Mouse (Mus musculus) layer of hippocampus, postnatal 14 days (tissue): ENCODE data around the gene Smad9. TPM values are rescaled to one million over a fixed set of nuclear protein-coding genes. Genes with fewer than 3 reads are reported as not detected.
"Not testable (repeated sequence)": the region's sequence is repeated elsewhere in the genome, so short reads cannot be mapped to it uniquely, and the experiment has no call there.

Experiments used
- DNase-seq, 2 experiments: peaks; one replicate each; pipeline ENCODE4 v3.0.0; 2021 to 2022; ENCODE audit warnings: low spot score in 2 of 2, mixed read lengths in 1 of 2
- total RNA-seq, 2 experiments: library from RNA; stranded (reverse); gene quantifications; 2 replicates each; pipeline ENCODE4 v1.2.3; 2021

Gene Smad9
- total RNA-seq, 2 experiments from 2014 or later, result 5.4 to 5.7 TPM

DNA sequence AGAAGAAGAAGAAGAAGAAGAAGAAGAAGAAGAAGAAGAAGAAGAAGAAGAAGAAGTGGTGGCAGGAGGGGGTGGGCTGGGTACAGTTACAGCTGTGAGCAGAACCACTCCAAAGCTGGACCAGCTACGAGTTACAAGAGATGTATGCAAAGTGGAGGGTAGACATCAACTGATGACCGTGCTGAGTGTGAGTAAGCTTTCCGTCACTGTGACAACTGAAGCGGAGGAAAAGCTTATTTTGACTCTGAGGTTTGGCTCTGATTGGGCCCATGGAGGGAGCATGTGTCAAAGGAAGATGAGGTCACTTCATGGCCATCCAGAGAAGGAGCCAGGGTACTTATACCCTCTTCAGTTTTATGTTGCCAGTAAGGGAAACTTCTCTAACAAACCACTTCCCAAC, 2.0 kb upstream of the Smad9 start:
- no peak for DNase-seq

DNA sequence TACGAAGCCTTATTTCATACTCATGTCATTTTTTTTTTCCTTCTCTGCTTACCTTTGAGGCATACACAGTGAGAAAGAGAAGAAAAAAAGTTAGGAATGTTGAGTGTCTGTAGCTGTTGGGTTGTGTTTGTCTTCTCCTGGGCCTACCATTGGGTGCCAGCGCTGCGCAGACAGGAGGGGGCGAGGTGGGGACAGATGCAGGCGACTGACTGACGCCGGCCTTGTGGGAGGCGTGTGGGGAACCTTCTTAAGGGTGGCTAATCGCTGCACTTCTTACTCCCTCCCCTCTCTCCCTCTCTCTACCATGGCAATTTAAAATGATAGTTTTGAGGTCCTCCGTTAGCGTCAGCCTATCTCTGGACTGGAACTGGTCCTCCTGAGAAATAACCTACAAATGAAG, 676 bp downstream of the Smad9 start:
- peak; percentile 17 to 20 for DNase-seq

DNA sequence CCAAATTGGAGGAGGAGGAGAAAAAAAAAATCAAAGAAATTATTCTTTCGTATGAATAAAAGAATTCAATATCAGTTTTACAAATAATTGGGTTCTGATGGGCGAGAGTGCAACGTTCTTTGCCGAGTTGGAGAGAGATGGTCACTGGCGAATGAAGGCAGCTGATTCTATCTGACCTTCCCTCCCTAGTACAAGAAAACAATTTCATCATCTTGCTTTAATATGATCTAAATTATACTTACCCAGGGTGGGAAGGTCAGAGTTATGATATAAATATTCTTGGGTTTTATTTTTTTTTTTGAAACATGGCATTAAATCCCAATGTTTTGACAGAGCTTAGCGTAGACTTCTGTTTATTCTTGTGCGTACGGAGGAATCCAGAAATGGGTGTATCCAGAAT, 2.1 kb downstream of the Smad9 start:
- no peak for DNase-seq

DNA sequence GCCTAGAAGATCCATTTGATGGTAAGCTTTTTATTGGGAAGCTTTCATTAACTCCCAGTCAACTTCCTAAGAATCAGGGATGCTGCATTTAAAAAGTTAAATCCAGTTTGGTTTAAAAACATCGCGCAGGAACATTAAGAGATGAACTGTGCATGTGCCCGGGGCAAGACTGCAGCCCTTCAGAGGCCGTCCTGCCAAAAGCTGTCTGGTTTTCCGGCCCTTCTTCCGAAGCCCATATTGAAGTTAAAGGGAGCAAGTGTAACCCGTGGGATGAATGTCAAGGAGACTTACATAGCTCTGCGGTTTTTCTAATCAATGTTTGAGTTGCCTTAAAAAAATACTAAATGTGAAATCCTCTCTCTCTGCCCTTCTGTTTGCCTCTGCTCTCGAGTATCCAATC, 3.8 kb downstream of the Smad9 start:
- DNase-seq, result no peak

DNA sequence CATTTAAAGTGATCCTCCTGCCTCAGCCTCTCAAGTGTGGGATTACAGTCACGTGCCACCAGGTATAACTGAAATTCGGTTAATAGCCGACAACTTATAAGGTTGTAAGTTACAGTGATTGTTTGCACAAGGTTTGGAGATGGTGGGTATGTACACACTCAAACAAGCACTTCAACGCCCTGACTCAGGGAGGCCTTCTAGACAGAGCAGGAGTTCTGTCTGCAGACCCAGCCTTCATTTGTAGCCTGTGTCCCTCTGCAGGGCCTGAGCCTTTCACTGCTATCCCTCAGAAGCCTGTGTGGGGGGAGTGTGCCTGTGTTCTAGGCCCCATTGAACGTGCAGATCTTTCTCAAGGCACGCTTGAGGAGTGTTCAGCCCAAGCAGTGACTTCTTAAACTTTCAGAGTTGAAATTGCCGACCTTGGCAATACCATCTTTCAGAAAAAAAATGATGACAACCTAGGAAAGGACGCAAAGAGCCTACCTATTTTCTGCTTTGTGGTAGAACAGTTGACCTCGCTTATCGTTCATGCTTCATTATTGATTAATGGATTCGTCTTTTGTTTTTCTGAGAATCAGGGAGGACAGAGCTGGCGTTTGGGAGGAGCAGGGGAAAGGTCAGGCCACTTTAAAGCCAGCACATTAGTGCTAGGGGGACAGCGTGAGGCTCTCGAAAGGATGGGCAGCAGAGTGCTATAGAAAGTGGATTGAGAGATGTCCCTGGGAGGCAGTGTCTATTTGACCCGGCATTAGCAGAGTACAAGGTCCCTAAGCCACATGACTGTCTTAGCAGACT, 5.1 kb downstream of the Smad9 start:
- no peak for DNase-seq

DNA sequence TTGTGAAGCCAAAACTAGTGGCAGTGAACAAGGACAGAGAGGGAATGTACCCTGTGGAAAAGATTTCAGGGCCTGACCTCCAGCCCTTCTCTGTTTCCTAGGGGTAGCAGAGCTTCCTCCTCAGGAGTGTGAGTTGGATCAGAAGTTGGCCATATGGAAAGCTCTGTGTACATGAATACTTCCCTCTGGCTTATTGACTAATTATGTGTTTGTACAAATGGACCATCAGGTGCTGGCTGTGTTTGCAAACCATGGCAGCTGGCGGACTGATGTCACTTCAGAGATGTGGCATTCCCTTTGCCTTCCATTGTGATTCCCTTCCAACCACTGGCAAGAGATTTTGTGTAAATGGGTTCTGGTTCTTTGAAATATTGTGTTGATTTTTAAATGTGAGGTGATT, 5.9 kb downstream of the Smad9 start:
- peak in 1 of 2 experiments; percentile 26 for DNase-seq

DNA sequence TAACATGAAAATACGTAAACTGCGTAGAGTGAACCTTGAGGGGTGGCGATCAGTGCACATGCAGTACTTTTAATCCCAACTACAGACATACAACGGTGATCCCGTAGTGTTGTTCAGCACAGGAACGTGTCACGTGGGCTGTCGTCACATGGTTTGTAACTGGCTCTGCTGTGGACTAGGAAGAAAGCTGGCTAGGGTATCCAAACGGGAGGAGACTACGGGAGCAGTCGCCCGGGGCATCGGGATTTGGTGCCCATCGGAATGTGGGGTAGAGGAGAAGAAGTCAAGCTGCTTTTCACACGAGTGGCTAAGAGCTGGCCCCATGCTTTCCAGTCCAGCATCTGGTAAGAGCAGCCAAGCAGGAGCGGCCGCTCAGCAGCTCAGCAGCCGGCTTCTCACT, 9.0 kb downstream of the Smad9 start:
- DNase-seq, result peak; percentile 16 to 52

DNA sequence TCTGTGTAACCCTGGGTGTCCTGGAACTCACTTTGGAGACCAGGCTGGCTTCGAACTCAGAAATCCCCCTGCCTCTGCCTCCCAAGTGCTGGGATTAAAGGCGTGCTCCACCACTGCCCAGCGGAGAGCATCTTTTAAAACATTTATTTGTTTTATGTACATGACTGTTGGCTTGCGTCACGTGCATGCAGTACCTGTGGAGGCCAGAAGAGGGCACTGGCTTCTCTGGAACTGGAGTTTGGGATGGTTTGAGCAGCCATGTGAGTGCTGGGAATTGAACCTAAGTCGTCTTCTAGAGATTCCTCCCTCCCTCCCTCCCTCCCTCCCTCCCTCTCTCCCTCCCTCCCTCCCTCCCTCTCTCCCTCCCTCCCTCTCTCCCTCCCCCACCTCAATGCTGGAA, 10.1 kb downstream of the Smad9 start:
- DNase-seq, result not testable (repeated sequence)

DNA sequence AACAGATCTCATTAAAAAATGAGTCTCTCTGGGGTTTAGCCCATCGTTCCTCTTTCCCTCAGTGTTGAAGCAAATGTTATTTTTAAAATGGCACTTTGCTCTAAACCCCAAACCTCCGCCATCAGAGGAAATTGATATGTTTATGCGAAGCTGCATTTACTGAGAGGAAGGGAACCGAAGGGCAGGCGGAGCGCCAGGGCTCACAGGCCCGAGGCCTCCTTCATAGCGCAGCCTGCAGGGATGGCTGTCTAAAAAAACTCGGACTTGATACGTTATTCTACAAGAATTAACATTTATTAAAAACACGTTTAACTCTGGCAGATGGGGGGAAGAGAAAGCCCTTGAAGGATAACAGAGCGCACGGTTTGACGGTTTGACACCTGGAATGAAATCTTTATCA, 10.7 kb downstream of the Smad9 start:
- no peak for DNase-seq

DNA sequence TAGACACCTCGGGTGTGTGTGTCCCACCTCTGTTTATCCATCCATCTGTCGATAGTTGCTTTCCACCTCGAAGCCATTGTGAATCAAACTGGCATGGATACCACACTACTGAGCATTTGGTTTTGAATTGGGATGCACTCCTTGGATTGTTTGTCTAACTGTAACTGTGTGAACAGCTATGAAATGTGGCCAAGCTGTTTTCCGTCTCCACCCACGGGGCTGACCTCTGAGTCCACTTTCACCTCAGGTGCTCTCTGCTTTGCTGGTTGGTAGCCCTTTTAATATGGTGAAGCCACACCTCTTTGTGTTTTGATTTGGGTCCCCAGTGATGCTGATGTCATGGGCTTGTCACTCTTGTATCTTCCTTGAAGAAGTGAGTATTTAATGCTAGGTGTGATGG, 11.4 kb downstream of the Smad9 start:
- DNase-seq, result no peak

DNA sequence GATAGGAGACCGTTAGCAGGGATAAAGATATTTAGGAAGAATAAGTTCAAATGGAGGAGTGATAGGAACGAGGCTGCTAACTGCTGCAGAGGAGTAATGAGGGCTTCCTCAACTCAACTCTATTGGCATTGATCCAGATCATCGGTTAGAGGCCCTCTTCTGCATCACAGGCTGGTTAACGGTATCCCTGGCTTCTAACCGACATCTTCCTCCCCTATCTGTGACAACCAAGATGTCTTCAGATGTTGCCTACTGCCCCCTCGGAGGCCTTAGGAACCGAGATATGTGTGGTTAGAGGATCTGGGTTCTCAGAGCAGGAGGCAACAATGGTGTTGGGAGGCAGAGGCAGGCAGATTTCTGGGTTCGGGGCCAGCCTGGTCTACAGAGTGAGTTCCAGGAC, 13.2 kb downstream of the Smad9 start:
- DNase-seq, result no peak

DNA sequence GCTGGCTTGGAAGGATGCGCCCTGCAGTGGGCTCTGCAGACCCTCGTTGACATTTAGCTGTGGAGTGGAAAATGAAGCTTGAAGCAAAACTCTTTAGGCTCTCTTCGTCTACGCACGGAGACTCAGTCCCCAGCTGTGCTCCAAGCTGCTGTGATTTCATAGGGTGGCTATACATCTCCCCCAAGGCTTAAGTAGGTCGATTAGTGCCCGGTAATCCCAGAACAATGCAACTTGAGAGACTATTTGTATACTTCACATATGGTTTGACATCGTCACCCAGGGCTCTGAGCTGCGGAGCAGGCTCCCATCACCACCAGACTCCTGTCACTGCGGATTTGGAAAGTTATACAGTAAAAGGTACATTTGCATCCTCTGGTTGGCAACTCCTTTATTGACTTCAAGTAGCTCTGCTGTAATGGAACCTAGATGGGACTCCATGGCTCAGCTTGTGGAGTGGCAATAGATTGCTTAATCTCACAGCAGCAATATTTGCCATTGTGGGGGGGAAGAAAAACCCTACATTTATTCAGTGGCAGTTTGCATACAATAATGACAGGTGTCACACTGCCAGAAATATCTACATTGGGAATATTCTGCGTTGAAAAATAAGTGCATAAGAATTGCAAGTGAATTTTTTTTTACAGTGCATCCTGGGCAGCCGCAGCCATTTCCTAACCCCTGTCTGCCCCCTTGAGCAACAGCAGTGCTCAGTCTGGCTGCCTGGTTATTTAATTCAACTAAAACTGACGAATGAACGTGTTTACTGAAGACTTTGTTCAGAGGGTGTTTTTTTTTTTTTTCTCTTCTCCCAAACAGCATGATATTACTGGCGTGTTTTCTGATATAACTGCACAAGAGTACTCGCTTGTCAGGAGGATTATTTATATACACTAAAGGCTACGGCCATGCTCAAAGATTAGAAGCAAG, 14.2 kb downstream of the Smad9 start:
- DNase-seq, result no peak

DNA sequence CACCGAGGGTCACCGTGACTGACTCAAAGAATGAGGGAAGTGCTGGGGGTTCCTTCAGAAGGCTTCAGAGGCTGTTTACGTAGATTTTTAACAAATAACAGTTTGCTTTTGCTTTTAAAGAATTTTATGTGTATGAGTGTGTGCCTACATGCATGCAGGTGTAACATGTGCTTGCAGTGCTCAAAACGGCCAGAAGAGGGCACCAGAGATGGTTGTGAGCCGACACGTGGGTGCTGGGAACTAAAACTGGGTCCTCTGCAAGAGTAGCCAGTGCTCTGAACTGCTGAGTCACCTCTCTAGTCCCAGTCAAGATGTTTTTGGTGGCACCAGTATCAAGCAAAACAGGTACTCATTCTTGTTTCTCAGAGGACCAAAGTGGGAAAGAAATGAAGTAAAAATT, 18.2 kb downstream of the Smad9 start:
- no peak for DNase-seq

DNA sequence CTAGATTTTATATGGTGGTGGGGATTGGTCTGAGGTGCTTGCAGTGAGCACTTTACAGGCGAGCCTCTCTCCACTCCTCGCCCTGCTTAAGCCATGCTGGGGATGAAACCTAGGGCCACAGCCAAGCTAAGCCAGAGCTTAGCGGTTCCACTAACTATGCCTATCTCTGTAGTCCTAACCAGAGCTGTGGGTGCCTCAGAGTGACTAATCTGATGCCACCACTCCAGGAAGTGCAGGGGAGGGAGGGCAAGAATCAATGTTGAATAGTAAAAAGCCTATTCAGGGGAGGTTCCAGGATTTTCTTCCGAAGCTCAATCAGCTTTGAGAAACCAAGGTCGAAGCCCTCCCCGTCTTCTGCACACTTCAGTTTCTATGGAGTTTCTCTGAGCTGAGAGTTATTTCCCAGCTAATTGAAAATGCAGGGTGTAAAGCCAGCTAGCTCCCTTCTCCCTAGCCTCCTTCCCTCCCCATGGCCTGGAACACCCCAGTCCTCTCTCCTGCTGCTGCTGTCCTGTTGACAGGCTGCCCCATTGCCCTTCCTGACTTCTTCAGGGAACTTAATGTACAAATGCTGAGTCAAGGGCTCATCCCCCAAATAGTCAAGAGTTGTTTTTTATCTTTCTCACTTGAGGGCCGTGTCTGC, 20.7 kb downstream of the Smad9 start:
- no peak for DNase-seq

DNA sequence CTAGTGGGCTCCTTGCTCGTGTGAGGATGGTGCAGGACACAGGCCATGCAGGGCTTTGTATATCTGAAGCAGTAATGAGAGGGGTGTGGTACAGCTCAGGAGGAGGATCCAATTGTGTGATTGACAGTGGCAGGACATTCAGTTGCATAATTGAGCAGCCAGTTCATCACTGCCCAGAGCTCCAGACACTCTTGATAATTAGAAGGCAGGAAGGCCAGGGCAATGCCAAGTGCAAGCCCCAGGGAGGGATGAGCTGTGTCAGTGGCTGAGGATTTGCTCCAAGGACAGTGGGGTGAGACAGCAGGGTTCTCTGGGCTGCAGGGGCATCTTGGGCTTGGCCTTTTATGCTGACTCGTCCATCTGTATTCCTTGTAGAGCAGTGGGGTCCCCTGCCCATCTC, 35.2 kb downstream of the Smad9 start:
- no peak for DNase-seq

DNA sequence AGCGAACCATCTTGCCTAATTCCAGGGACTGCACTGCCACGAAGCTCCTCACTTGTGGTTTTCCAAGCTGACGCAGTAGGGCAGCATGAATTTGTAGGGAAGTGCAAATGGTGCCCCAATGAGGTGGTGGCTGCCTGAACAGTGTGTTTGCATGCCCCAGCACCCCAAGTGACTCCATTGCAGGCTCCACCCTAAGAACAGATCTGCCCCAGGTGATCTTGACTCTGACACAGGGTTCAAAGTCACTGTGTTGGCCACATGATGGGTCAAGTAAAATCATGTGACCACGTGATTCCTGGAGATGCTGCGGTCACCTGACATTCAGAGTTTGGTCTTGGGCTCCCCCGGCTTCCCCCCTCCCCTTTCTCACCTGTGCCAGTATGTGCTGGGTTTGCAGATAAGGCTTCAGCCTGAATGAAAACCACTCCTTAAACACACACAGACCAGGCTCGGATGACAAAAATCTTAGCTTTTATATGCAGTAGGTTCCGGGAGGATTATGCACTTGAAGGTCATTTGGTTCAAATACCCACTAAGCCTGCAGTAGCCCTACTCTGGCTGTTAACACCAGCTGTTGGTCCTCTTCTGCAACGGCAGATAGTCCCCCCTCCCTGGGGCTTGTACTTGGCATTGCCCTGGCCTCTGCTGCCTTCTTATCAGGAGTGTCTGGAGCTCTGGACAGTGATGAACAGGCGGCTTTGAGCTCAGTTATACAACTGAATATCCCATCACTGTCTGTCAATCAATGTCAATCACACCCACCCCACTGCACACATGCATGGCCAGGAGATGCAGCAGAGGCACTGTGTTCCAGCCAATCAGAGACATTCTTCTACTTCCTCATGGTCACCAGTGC, 36.7 kb downstream of the Smad9 start:
- no peak for DNase-seq

DNA sequence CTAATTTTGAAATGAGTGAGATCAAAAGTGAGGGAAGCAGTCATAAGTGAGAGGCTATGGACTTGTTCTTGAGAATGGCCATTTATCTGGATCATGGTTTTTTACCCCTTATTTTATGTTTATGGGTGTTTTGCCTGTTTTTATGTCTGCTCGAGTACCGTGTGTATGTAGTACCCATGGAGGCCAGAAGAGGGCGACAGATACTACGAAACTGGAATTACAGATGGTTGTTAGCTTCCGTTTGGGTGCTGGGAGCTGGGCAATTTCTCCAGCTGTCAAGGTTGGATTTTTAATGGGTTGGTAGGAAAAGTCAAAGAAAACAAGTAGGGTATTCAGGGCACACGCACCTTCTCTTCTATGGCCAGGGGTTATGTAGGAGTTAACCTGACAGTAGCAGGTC, 38.4 kb downstream of the Smad9 start:
- no peak for DNase-seq

DNA sequence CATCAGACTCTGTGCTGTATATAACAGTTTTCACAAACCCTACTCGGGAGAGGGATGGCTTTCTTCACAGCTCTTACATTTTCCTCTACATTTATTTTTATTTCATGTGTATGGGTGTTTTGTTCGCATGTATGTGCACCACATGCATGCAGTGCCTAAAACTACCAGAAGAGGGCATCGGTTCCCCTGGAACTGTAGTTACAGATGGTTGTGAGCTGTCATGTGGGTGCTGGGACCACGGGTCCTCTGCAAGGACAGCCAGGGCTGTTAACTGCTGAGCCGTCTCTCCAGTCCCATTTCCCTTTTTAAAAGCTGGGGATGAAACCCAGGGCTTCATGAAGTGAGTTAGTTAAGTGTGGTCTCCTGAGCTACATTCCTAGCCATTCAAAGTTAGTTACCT, 40.0 kb downstream of the Smad9 start:
- no peak for DNase-seq

DNA sequence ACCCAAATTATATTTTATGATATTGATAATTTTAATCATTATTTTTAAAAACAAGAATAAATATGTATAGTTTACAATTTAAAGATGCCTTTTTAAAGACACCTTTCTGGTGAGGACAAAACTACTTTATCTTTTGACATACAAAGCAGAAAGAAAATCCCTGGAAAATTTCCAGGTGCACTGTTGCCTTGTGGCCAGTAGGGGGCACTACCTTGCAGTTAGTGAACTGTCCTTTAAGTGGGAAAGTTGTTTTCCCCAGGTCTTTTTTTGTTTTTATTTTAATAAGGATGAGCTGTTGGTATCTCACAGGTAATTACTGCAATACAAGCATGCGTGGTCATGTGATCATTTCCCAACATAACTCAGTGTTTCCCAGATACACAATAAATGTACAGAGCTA, 40.4 kb downstream of the Smad9 start:
- DNase-seq, result no peak

DNA sequence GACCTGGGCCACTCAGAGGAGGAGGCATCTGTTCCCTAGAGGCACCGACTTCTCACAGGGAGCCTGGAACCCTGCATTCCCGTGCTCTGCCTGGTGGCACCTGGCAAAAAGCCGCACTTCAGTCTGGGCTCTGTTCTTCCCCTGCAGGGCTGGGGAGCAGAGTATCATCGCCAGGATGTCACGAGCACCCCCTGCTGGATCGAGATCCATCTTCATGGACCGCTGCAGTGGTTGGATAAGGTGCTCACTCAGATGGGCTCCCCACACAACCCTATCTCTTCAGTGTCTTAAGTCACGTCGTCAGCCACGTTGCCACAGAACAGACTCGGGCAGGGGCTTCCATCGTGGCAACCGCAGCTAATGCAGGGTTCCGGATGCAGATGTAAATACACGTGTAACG, 41.8 kb downstream of the Smad9 start:
- peak; percentile 28 to 40 for DNase-seq

DNA sequence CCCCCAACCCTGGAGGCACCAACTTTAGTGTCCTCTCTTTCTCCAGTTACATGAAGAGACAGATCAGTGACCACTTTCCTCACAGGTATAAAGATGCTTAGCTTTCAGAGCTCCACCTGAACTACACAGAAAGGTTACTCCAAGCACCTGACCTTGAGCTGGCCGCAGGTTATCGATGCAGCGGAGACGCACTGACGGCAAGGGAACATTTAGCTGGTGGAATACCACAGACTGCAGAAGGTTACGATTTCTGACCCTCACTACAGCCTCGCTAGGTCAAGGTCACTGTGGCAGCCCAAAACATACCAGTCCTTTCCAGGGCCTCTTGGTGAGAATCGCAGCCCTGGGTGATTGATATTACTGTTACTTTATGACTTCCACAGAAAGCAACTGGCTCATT, 48.3 kb downstream of the Smad9 start:
- DNase-seq, result no peak
